Mouse (Mus musculus): ENCODE results near the gene Esrrb. TPM values are rescaled to one million over a fixed set of nuclear protein-coding genes. Genes with fewer than 3 reads are reported as not detected.

Gene Esrrb
- polyA plus RNA-seq (2015; fragmentation: Nextera tagmentation; extraction: Ambion mirVana): 0.41 and 0.42 TPM in 2 replicates

- H3K36me3 ChIP-seq (ENCODE audit: control insufficient read depth, insufficient read depth): no peaks in the 10 kb centered on the region
- 27% methylated on average over 22 of the region's 22 CpGs for WGBS
- no peak within 1 kb of the TSS for H3K9ac ChIP-seq (ENCODE audit: low read depth, low read length)
- no peak for TF ChIP-seq CTCF (IDR thresholded peaks at IDR 0.05; ENCODE audit: low read depth)
- H3K27ac ChIP-seq (ENCODE audit: low read depth, low read length): no peak within 1 kb of the TSS
- 0 out of 2 replicates have a peak, but pooled peaks cover 3% of the 10 kb centered on the region for H3K27me3 ChIP-seq (replicated peaks; ENCODE audit: control insufficient read depth, insufficient read depth, low read length)
- H3K9me3 ChIP-seq (ENCODE audit: control insufficient read depth): no peaks in the 10 kb centered on the region
- peak within 1 kb of the TSS; percentile 10; the same call in 1 of the 2 replicates for H3K4me2 ChIP-seq (replicated peaks; ENCODE audit: low read depth)
- no peak within 1 kb of the TSS for H3K4me3 ChIP-seq (ENCODE audit: low read depth, low read length)
- no peak for ATAC-seq
- H3K4me1 ChIP-seq (replicated peaks; ENCODE audit: control insufficient read depth, insufficient read depth, low read length): no peaks in the 10 kb centered on the region
Measured at GRCm38 (mm10) chr12:86360696-86361631, at the start of gene Esrrb. Esrrb (plus strand) TSS chr12:86361117.

- TF ChIP-seq CTCF (IDR thresholded peaks at IDR 0.05; ENCODE audit: low read depth): no peak
- peak overlapping the region; percentile 45 for H3K4me2 ChIP-seq (replicated peaks; ENCODE audit: low read depth)
- H3K36me3 ChIP-seq (ENCODE audit: control insufficient read depth, insufficient read depth): no peaks in the 10 kb centered on the region
- no peak overlapping the region for H3K9ac ChIP-seq (ENCODE audit: low read depth, low read length)
- no peaks in the 10 kb centered on the region for H3K9me3 ChIP-seq (ENCODE audit: control insufficient read depth)
- H3K4me1 ChIP-seq (replicated peaks; ENCODE audit: control insufficient read depth, insufficient read depth, low read length): no peaks in the 10 kb centered on the region
- H3K27ac ChIP-seq (ENCODE audit: low read depth, low read length): no peak overlapping the region
- no peak overlapping the region for H3K4me3 ChIP-seq (ENCODE audit: low read depth, low read length)
- H3K27me3 ChIP-seq (replicated peaks; ENCODE audit: control insufficient read depth, insufficient read depth, low read length): no peaks in the 10 kb centered on the region
- no peak for ATAC-seq
- 12% methylated on average over 12 of the region's 12 CpGs for WGBS
Measured at GRCm38 (mm10) chr12:86320629-86321028, 40.3 kb upstream of the Esrrb start.

GRCm38 (mm10) chr12:86324297-86324696 is 36.6 kb upstream of the Esrrb start:
- Histone ChIP-seq H3K9me3 (ENCODE audit: control insufficient read depth) (no peaks in the 10 kb centered on the region), H3K27me3 (replicated peaks; ENCODE audit: control insufficient read depth, insufficient read depth, low read length) (no peaks in the 10 kb centered on the region), H3K9ac (ENCODE audit: low read depth, low read length) (no peak overlapping the region), H3K4me2 (replicated peaks; ENCODE audit: low read depth) (no peak overlapping the region), H3K4me1 (replicated peaks; ENCODE audit: control insufficient read depth, insufficient read depth, low read length) (no peaks in the 10 kb centered on the region), H3K36me3 (ENCODE audit: control insufficient read depth, insufficient read depth) (no peaks in the 10 kb centered on the region), H3K27ac (ENCODE audit: low read depth, low read length) (no peak overlapping the region), H3K4me3 (ENCODE audit: low read depth, low read length) (no peak overlapping the region)
- TF ChIP-seq CTCF (IDR thresholded peaks at IDR 0.05; ENCODE audit: low read depth): no peak
- WGBS: 29% methylated on average over 3 of the region's 3 CpGs
- ATAC-seq: no peak

DNA sequence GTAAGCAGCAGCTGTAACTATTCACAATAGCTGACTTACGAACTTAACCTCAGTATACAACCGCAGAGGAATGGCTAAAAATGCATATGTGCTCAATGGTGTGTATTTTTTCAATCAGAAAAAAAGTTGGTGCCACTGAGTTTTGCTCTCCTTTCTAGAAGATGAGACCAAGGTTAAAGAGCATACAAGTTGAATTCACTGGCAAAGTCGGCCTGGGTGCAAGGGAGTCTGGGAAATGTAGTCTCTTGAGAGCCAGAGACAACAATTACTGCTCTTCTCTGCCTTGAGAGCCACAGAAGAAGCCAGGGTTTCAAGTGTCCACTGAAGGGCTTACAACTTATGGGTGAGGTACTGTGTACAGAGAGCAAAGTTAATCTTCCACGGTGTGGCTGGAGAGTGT is 31.1 kb upstream of the Esrrb start:
- WGBS: 46% methylated on average over 4 of the region's 4 CpGs
- Histone ChIP-seq H3K36me3 (ENCODE audit: control insufficient read depth, insufficient read depth) (no peaks in the 10 kb centered on the region), H3K4me2 (replicated peaks; ENCODE audit: low read depth) (no peak overlapping the region), H3K9me3 (ENCODE audit: control insufficient read depth) (no peaks in the 10 kb centered on the region), H3K4me1 (replicated peaks; ENCODE audit: control insufficient read depth, insufficient read depth, low read length) (no peaks in the 10 kb centered on the region), H3K27me3 (replicated peaks; ENCODE audit: control insufficient read depth, insufficient read depth, low read length) (no peaks in the 10 kb centered on the region), H3K9ac (ENCODE audit: low read depth, low read length) (no peak overlapping the region), H3K27ac (ENCODE audit: low read depth, low read length) (no peak overlapping the region), H3K4me3 (ENCODE audit: low read depth, low read length) (no peak overlapping the region)
- TF ChIP-seq CTCF (IDR thresholded peaks at IDR 0.05; ENCODE audit: low read depth): no peak
- ATAC-seq: no peak

GRCm38 (mm10) chr12:86330684-86331083 is 30.2 kb upstream of the Esrrb start:
- no peak for ATAC-seq

DNA sequence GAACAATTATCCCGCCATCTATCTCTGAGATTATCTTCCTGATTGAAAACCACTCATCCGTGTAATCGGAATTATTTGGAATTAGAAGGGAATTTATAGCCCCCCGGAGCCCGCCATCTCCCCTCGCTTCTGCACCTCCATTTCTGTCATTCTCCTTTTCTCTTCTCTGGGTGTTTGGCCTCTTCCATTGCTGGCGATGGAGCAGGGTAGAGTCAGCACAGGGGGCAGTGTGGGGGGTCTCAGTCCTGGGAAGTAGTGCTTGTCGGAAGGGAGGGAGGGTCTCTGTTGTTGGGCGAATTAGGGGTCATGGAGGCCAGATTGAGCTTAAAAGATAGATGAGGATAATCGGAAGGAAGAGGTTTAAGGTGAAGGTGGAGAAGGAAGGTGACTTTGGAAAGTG is 29.7 kb upstream of the Esrrb start:
- Histone ChIP-seq H3K9me3 (ENCODE audit: control insufficient read depth) (no peaks in the 10 kb centered on the region), H3K4me1 (replicated peaks; ENCODE audit: control insufficient read depth, insufficient read depth, low read length) (no peaks in the 10 kb centered on the region), H3K4me3 (ENCODE audit: low read depth, low read length) (no peak overlapping the region), H3K36me3 (ENCODE audit: control insufficient read depth, insufficient read depth) (no peaks in the 10 kb centered on the region), H3K4me2 (replicated peaks; ENCODE audit: low read depth) (no peak overlapping the region), H3K27ac (ENCODE audit: low read depth, low read length) (no peak overlapping the region), H3K27me3 (replicated peaks; ENCODE audit: control insufficient read depth, insufficient read depth, low read length) (no peaks in the 10 kb centered on the region), H3K9ac (ENCODE audit: low read depth, low read length) (no peak overlapping the region)
- ATAC-seq: no peak
- WGBS: 78% methylated on average over 10 of the region's 10 CpGs
- TF ChIP-seq CTCF (IDR thresholded peaks at IDR 0.05; ENCODE audit: low read depth): no peak

More at GRCm38 (mm10) chr12:86330684-86331083, 30.2 kb upstream of the Esrrb start:
- no peaks in the 10 kb centered on the region for H3K36me3 ChIP-seq (ENCODE audit: control insufficient read depth, insufficient read depth)
- H3K9me3 ChIP-seq (ENCODE audit: control insufficient read depth): no peaks in the 10 kb centered on the region
- no peak overlapping the region for H3K4me3 ChIP-seq (ENCODE audit: low read depth, low read length)
- H3K27ac ChIP-seq (ENCODE audit: low read depth, low read length): no peak overlapping the region
- no peaks in the 10 kb centered on the region for H3K4me1 ChIP-seq (replicated peaks; ENCODE audit: control insufficient read depth, insufficient read depth, low read length)
- no peaks in the 10 kb centered on the region for H3K27me3 ChIP-seq (replicated peaks; ENCODE audit: control insufficient read depth, insufficient read depth, low read length)
- TF ChIP-seq CTCF (IDR thresholded peaks at IDR 0.05; ENCODE audit: low read depth): no peak
- H3K4me2 ChIP-seq (replicated peaks; ENCODE audit: low read depth): no peak overlapping the region
- H3K9ac ChIP-seq (ENCODE audit: low read depth, low read length): no peak overlapping the region
- WGBS: 88% methylated on average over 9 of the region's 9 CpGs
